Mouse (Mus musculus) forebrain, embryonic 16.5 days (tissue): ENCODE measurements at regions not wholly inside any gene's neighbourhood (a gene's known extent, or its start where the extent isn't known, plus 50 kb on each side); places are given as distances from the start of the nearest gene placed in this dataset.
A peak's percentile ranks its signal among the peaks of the same experiment; 100 is the strongest.

Experiments
- ATAC-seq: fragments of 200-750 bp; cut with Nextera tagmentation; 2 replicates; pipeline ENCODE4 v1.8.0; 2017; ENCODE audit warnings: mild to moderate bottlenecking, moderate library complexity
- H3K27ac ChIP-seq: fragments of 300-500 bp; sonication (generic); 2 replicates; pipeline ENCODE4 v1.5.1; 2014; ENCODE audit warnings: low read length, control low read depth
- H3K27me3 ChIP-seq: fragments of 300-500 bp; sonication (generic); replicated peaks from 2 replicates; pipeline ENCODE4 v1.6.1; 2014; ENCODE audit warnings: low read length; ENCODE audit not compliant: control insufficient read depth, insufficient read depth
- H3K36me3 ChIP-seq: fragments of 300-500 bp; sonication (generic); 2 replicates; pipeline ENCODE4 v1.6.1; 2014; ENCODE audit not compliant: control insufficient read depth, insufficient read depth
- H3K4me1 ChIP-seq: fragments of 300-500 bp; sonication (generic); replicated peaks from 2 replicates; pipeline ENCODE4 v1.6.1; 2014; ENCODE audit warnings: low read length; ENCODE audit not compliant: control insufficient read depth, insufficient read depth
- H3K4me2 ChIP-seq: fragments of 300-500 bp; sonication (generic); 2 replicates; pipeline ENCODE4 v1.6.1; 2014; ENCODE audit warnings: mild to moderate bottlenecking, low read length, control low read depth
- H3K4me3 ChIP-seq: fragments of 300-500 bp; sonication (generic); replicated peaks from 2 replicates; pipeline ENCODE4 v1.5.1; 2014; ENCODE audit warnings: mild to moderate bottlenecking, low read length, control low read depth
- H3K9ac ChIP-seq: fragments of 300-500 bp; sonication (generic); replicated peaks from 2 replicates; pipeline ENCODE4 v1.6.1; 2014; ENCODE audit warnings: low read depth, low read length, control low read depth
- H3K9me3 ChIP-seq: fragments of 300-500 bp; sonication (generic); 2 replicates; pipeline ENCODE4 v1.6.1; 2016; ENCODE audit warnings: low read length; ENCODE audit not compliant: control insufficient read depth
- WGBS: fragments of 180-500 bp; shearing (Covaris S2); extraction: QIAGEN DNeasy Blood & Tissue Kit; methylation state at CpG from one replicate; pipeline ENCODE4 v1.1.7; 2014; 5-methylcytosine and 5-hydroxymethylcytosine counted together

DNA sequence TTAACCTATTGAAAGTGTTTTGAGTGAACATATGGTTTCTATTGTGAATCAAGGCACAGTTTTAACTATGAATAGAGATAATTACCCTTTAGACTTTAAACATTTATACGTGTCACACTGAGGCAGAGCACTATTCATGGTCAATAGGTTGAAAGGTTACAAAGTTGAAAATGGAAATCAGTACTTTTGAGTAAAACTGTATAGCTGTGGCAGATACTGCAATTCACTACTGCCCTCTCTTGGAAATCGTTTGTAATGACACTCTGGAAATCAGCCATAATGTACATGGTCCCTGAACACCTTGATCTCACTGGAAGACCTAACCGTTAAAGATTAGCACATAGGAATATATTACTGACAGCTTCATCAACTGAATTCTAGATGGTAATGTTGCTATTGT lies 215.3 kb upstream of the Adgrl4 start:
- Histone ChIP-seq H3K4me1 (no peaks in the 10 kb centered on the region), H3K4me2 (no peak overlapping the region), H3K9ac (no peak overlapping the region), H3K9me3 (no peaks in the 10 kb centered on the region), H3K27me3 (no peaks in the 10 kb centered on the region), H3K27ac (no peak overlapping the region), H3K4me3 (no peak overlapping the region), H3K36me3 (no peaks in the 10 kb centered on the region)
- 14% methylated on average over 3 of the region's 3 CpGs for WGBS
- peak; percentile 43; the same call in 1 of the 2 replicates for ATAC-seq

- WGBS, result 85% methylated on average over 2 of the region's 2 CpGs
- Histone ChIP-seq H3K9ac (no peak overlapping the region), H3K27me3 (no peaks in the 10 kb centered on the region), H3K4me2 (no peak overlapping the region), H3K27ac (no peak overlapping the region), H3K4me1 (no peaks in the 10 kb centered on the region), H3K36me3 (no peaks in the 10 kb centered on the region), H3K9me3 (no peaks in the 10 kb centered on the region), H3K4me3 (no peak overlapping the region)
- no peak for ATAC-seq
Measured at GRCm38 (mm10) chr3:151252458-151252857, 185.2 kb upstream of the Adgrl4 start.

- H3K9me3 ChIP-seq, result no peaks in the 10 kb centered on the region
- WGBS, result 85% methylated on average over 3 of the region's 3 CpGs
- no peak overlapping the region for H3K4me2 ChIP-seq
- H3K27me3 ChIP-seq, result no peaks in the 10 kb centered on the region
- H3K4me3 ChIP-seq, result no peak overlapping the region
- no peak overlapping the region for H3K27ac ChIP-seq
- no peak for ATAC-seq
- no peak overlapping the region for H3K9ac ChIP-seq
- H3K36me3 ChIP-seq, result no peaks in the 10 kb centered on the region
- H3K4me1 ChIP-seq, result no peaks in the 10 kb centered on the region
Measured at GRCm38 (mm10) chr3:151262821-151263220, 174.9 kb upstream of the Adgrl4 start.

GRCm38 (mm10) chr3:151265658-151266057 lies 172.0 kb upstream of the Adgrl4 start:
- Histone ChIP-seq H3K4me1 (no peaks in the 10 kb centered on the region), H3K36me3 (no peaks in the 10 kb centered on the region), H3K9me3 (no peaks in the 10 kb centered on the region), H3K27me3 (no peaks in the 10 kb centered on the region), H3K4me3 (no peak overlapping the region), H3K27ac (no peak overlapping the region), H3K9ac (no peak overlapping the region), H3K4me2 (no peak overlapping the region)
- WGBS, result 28% methylated on average over 2 of the region's 2 CpGs
- no peak for ATAC-seq

DNA sequence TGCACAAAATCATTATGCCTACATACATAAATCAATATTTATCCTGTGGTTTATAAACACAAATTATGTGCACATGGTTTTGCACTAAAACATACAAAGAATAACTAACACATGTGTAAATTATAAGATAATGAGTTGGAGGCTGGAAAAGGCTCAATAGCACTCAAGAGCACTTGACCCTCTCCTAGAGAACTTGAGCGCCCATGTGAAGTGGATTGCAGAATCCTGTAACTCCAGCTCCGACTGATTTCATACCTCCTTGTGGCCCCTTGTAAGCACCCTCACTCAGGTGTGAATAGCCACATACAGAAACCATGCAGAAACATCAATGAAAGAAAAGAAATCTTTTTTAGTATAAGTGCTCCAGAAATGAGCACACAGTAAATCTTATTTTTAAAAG lies 168.2 kb upstream of the Adgrl4 start:
- ATAC-seq, result no peak
- Histone ChIP-seq H3K36me3 (no peaks in the 10 kb centered on the region), H3K27me3 (no peaks in the 10 kb centered on the region), H3K4me3 (no peak overlapping the region), H3K4me1 (no peaks in the 10 kb centered on the region), H3K9ac (no peak overlapping the region), H3K27ac (no peak overlapping the region), H3K9me3 (no peaks in the 10 kb centered on the region), H3K4me2 (no peak overlapping the region)
- 81% methylated on average over 2 of the region's 2 CpGs for WGBS

DNA sequence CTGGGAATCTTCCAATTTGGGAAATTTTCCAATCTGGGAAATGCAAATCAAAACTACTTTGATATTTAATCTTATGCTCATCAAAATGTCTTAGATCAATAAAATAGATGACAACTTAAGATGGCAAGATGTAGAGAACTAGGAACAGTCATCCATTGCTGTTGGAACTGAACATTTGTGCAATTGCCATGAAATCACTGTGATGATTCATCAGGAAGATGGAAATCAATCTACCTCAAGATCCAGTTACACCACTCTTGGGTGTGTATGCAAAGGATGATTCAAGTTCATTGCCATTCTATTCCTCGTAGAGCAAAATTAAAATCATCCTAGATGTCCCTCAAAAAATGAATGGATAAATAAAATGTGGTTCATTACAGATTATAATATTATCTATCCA lies 153.9 kb upstream of the Adgrl4 start:
- H3K4me3 ChIP-seq, result no peak overlapping the region
- H3K27ac ChIP-seq, result no peak overlapping the region
- no peak overlapping the region for H3K4me2 ChIP-seq
- 86% methylated on average over 1 of the region's 1 CpGs for WGBS
- no peak for ATAC-seq
- no peaks in the 10 kb centered on the region for H3K4me1 ChIP-seq
- no peak overlapping the region for H3K9ac ChIP-seq
- no peaks in the 10 kb centered on the region for H3K9me3 ChIP-seq
- no peaks in the 10 kb centered on the region for H3K36me3 ChIP-seq
- no peaks in the 10 kb centered on the region for H3K27me3 ChIP-seq

GRCm38 (mm10) chr3:151293981-151294605 lies 143.6 kb upstream of the Adgrl4 start:
- Histone ChIP-seq H3K4me1 (no peaks in the 10 kb centered on the region), H3K36me3 (no peaks in the 10 kb centered on the region), H3K4me3 (no peak overlapping the region), H3K9ac (no peak overlapping the region), H3K27ac (no peak overlapping the region), H3K4me2 (no peak overlapping the region), H3K9me3 (no peaks in the 10 kb centered on the region), H3K27me3 (no peaks in the 10 kb centered on the region)
- WGBS, result 33% methylated on average over 11 of the region's 11 CpGs
- ATAC-seq, result peak; percentile 57; the same call in 1 of the 2 replicates

DNA sequence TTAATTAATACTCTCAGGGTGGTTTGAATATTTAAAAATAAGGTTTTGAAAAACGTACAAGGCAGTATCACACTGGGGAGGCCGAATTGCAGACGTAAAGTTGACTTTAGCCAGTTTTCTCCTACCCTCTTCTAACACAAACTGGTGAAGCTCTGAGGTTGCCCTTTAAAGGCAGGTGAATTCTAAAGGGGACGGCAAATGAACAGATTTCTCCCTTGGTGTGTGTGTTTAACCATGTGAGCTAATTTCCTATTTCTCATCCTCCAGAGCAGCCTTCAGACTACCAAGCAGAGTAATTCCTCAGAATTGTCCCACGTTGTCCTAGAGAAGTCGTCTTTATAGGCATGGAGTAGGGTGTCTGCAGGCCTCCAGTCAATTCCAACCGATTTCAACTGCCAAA lies 143.1 kb upstream of the Adgrl4 start:
- Histone ChIP-seq H3K27me3 (no peaks in the 10 kb centered on the region), H3K36me3 (no peaks in the 10 kb centered on the region), H3K9me3 (no peaks in the 10 kb centered on the region), H3K4me1 (no peaks in the 10 kb centered on the region), H3K9ac (no peak overlapping the region), H3K4me3 (no peak overlapping the region), H3K27ac (no peak overlapping the region), H3K4me2 (no peak overlapping the region)
- WGBS, result 73% methylated on average over 7 of the region's 7 CpGs
- ATAC-seq, result no peak

- no peaks in the 10 kb centered on the region for H3K27me3 ChIP-seq
- H3K4me1 ChIP-seq, result no peaks in the 10 kb centered on the region
- H3K36me3 ChIP-seq, result no peaks in the 10 kb centered on the region
- H3K9ac ChIP-seq, result no peak overlapping the region
- no peak for ATAC-seq
- no peaks in the 10 kb centered on the region for H3K9me3 ChIP-seq
- no peak overlapping the region for H3K4me3 ChIP-seq
- H3K4me2 ChIP-seq, result no peak overlapping the region
- 86% methylated on average over 9 of the region's 9 CpGs for WGBS
- no peak overlapping the region for H3K27ac ChIP-seq
Measured at GRCm38 (mm10) chr3:151295027-151295426, 142.7 kb upstream of the Adgrl4 start.

GRCm38 (mm10) chr3:151298325-151298724 lies 139.4 kb upstream of the Adgrl4 start:
- no peak overlapping the region for H3K4me2 ChIP-seq
- H3K9ac ChIP-seq, result no peak overlapping the region
- H3K4me1 ChIP-seq, result no peaks in the 10 kb centered on the region

More at GRCm38 (mm10) chr3:151298325-151298724, 139.4 kb upstream of the Adgrl4 start:
- 70% methylated on average over 2 of the region's 2 CpGs for WGBS
- no peak overlapping the region for H3K27ac ChIP-seq
- H3K4me3 ChIP-seq, result no peak overlapping the region
- H3K36me3 ChIP-seq, result no peaks in the 10 kb centered on the region
- no peak for ATAC-seq
- H3K27me3 ChIP-seq, result no peaks in the 10 kb centered on the region
- H3K9me3 ChIP-seq, result no peaks in the 10 kb centered on the region
